Mouse (Mus musculus) stomach, embryonic 15.5 days (tissue): Measurements from ENCODE around the gene Sh3glb1. TPM values are rescaled to one million over a fixed set of nuclear protein-coding genes. Genes with fewer than 3 reads are reported as not detected.
"Not testable (repeated sequence)": the region's sequence is repeated elsewhere in the genome, so short reads cannot be mapped to it uniquely, and the experiment has no call there.

ENCODE experiments used
- ATAC-seq: fragments of 200-750 bp; cut with Nextera tagmentation; 2 replicates; pipeline ENCODE4 v1.8.0; 2017; ENCODE audit warnings: low read depth, moderate number of reproducible peaks, moderate TSS enrichment; ENCODE audit not compliant: insufficient read depth, low FRiP score
- H3K27ac ChIP-seq: fragments of 300-500 bp; sonication (generic); 2 replicates; pipeline ENCODE4 v1.5.1; 2015; ENCODE audit warnings: mild to moderate bottlenecking, inconsistent platforms
- H3K27me3 ChIP-seq: fragments of 300-500 bp; sonication (generic); replicated peaks from 2 replicates; pipeline ENCODE4 v1.6.1; 2015; ENCODE audit warnings: inconsistent platforms
- H3K36me3 ChIP-seq: fragments of 300-500 bp; sonication (generic); 2 replicates; pipeline ENCODE4 v1.6.1; 2015; ENCODE audit warnings: inconsistent platforms
- H3K4me1 ChIP-seq: fragments of 300-500 bp; sonication (generic); 2 replicates; pipeline ENCODE4 v1.6.1; 2015; ENCODE audit warnings: inconsistent platforms
- H3K4me2 ChIP-seq: fragments of 300-500 bp; sonication (generic); 2 replicates; pipeline ENCODE4 v1.6.1; 2015; ENCODE audit warnings: mild to moderate bottlenecking, inconsistent platforms
- H3K4me3 ChIP-seq: fragments of 300-500 bp; sonication (generic); replicated peaks from 2 replicates; pipeline ENCODE4 v1.5.1; 2015; ENCODE audit warnings: inconsistent platforms
- H3K9ac ChIP-seq: fragments of 300-500 bp; sonication (generic); 2 replicates; pipeline ENCODE4 v1.6.1; 2015; ENCODE audit warnings: inconsistent platforms
- H3K9me3 ChIP-seq: fragments of 300-500 bp; sonication (generic); 2 replicates; pipeline ENCODE4 v1.6.1; 2016; ENCODE audit warnings: inconsistent platforms
- WGBS: fragments of 180-500 bp; shearing (Covaris S2); methylation state at CpG from one replicate; pipeline ENCODE4 v1.1.7; 2015; 5-methylcytosine and 5-hydroxymethylcytosine counted together
- polyA plus RNA-seq: library from polyadenylated mRNA; unstranded; fragments of >200 nt; fragmentation: Nextera tagmentation; extraction: Ambion mirVana; gene quantifications from 2 replicates; pipeline ENCODE4 v1.2.1, GENCODE M21; 2015

Sh3glb1 gene
- 98.1 and 103 TPM in 2 replicates for polyA plus RNA-seq

DNA sequence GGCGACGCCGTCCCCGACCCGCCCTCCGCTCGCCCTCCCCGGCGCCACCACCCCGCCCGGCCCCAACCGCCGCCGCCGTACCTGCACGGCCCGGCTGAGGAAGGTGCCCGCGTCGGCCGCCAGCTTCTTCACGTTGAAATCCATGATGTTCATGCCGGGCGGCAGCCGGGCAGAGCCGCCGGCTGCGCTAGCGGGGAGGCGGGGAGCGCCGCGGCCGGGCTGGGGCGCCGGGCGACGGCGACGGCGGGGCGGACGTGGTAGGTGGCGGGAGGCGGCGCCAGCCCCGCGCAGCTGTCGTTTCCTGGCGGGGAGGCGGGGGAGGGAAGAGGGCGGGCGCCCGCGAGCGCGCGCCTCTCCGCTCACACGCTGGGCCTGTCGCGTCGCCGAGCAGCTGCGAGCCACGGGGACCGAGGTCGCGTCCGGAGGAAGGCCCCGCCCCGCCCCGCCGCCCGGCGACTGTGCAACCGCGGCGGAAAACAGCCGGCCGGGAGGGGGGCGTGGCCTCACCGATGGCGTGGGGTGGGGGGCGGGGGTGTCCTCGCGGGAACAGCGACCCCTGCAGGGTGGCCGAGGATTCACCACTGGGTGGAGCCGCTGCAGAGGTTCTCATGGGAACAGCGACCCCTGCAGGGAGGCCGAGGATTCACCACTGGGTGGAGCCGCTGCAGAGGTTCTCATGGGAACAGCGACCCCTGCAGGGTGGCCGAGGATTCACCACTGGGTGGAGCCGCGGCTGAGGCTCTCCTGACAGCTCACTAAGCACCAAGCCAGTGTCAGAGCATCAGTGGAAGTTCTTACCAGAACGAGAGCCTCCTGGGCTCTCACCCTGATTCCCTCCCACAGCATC, at the start of gene Sh3glb1:
TSS of gene Sh3glb1 (minus strand) at position 435 of the 847 bp plus-strand sequence.
- no peaks in the 10 kb centered on the region for H3K27me3 ChIP-seq
- H3K36me3 ChIP-seq: no peaks in the 10 kb centered on the region
- H3K4me3 ChIP-seq: peak within 1 kb of the TSS; percentile 92
- under 1% methylated on average over 62 of the region's 98 CpGs for WGBS
- peak within 1 kb of the TSS; percentile 60 for H3K9ac ChIP-seq
- H3K27ac ChIP-seq: peak within 1 kb of the TSS; percentile 100
- H3K4me2 ChIP-seq: peak within 1 kb of the TSS; percentile 79
- peaks cover 19% of the 10 kb centered on the region; the same call in 1 of the 2 replicates for H3K4me1 ChIP-seq
- H3K9me3 ChIP-seq: no peaks in the 10 kb centered on the region
- ATAC-seq: peak; percentile 94

GRCm38 (mm10) chr3:144765161-144765560, 45.0 kb upstream of the Sh3glb1 start:
- H3K4me3 ChIP-seq: no peak overlapping the region
- no peak overlapping the region for H3K27ac ChIP-seq
- WGBS: 82% methylated on average over 4 of the region's 4 CpGs
- no peak for ATAC-seq
- no peaks in the 10 kb centered on the region for H3K9me3 ChIP-seq
- H3K27me3 ChIP-seq: no peaks in the 10 kb centered on the region
- no peaks in the 10 kb centered on the region for H3K36me3 ChIP-seq
- no peak overlapping the region for H3K4me2 ChIP-seq
- H3K9ac ChIP-seq: no peak overlapping the region
- 0 out of 2 replicates have a peak, but pooled peaks cover 9% of the 10 kb centered on the region for H3K4me1 ChIP-seq

DNA sequence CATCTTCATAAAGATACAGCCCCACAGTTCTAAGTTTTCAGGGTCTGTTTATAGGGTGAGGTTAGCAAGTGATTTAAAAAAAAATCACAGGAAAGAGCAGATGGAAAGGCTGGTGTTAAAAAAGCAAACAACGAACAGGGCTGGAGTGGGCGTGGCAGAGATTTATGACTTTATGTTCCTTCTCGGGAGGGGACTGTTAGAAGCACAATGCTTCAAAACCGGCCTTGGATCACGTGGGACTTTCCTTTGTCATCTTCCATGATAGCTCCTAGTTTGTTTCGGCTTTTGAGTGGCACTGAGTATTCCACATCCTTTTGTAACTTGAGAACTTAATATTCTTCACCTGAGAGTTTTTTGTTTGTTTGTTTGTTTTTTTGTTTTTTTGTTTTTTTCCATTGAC, 41.3 kb upstream of the Sh3glb1 start:
- Histone ChIP-seq H3K27ac (peak overlapping the region; percentile 77), H3K9me3 (no peaks in the 10 kb centered on the region), H3K4me1 (0 out of 2 replicates have a peak, but pooled peaks cover 9% of the 10 kb centered on the region), H3K36me3 (no peaks in the 10 kb centered on the region), H3K4me2 (peak overlapping the region; percentile 36), H3K9ac (no peak overlapping the region), H3K27me3 (no peaks in the 10 kb centered on the region), H3K4me3 (no peak overlapping the region)
- WGBS: 22% methylated on average over 6 of the region's 6 CpGs
- ATAC-seq: no peak

DNA sequence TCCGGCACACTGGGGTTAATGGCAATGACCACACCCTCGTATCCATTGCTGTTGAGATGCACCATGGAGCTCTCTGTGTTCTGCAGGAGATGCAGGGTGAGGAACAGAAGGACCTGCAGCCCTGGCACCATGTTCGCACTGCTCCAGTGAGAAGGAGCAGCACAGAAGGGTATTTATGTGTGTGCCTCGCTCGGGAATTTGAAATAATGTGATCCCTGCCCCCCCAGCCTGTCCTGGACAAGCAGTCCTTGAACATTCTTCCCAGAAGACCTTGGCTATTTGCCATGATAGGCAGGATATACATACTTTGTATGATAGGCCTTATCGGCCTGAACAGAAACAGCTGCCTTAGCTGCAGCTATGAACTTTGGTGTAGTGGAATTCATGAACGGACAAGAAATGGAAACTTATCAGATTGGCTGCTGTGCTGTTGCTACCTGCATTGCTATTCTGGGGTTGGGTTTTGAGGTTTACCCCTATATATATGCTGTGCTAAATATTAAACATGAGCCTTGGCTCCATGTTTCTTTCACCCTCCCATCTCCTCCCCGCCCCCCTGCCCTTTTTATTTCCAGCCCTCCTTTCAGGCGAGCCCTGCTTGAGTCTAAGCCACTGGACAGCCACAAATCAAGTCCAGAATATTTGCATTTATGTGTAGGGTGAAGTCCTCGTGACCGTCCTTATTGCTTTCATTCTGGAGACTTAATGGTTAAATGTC, 40.6 kb upstream of the Sh3glb1 start, which contains the start of gene Clca3a1:
TSS of gene Clca3a1 (minus strand) at position 386 of the 718 bp plus-strand sequence.
- H3K27ac ChIP-seq: peak within 1 kb of the TSS; percentile 77
- 0 out of 2 replicates have a peak, but pooled peaks cover 9% of the 10 kb centered on the region for H3K4me1 ChIP-seq
- no peak within 1 kb of the TSS for H3K9ac ChIP-seq
- no peaks in the 10 kb centered on the region for H3K27me3 ChIP-seq
- peak within 1 kb of the TSS; percentile 5 for H3K4me3 ChIP-seq
- peak; percentile 82 for ATAC-seq
- H3K4me2 ChIP-seq: peak within 1 kb of the TSS; percentile 36
- H3K9me3 ChIP-seq: no peaks in the 10 kb centered on the region
- no peaks in the 10 kb centered on the region for H3K36me3 ChIP-seq
- 31% methylated on average over 11 of the region's 11 CpGs for WGBS

DNA sequence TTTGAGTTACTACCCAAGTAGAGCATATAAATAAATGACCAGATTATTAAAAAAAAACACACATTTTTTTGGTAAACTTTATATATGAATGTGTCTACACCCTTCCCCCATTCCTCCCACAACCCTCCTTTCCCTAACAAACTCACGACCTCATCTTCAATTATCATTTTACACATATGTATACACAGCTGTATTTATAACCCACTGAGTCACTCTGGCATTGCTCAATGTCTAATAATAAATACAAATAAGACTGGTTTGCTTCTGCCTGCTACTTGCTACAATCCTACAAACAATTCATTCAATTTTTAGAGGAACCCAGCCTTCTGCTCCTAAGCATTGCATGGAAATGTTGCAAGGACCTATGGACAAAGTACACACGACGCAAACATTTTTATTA, 39.6 kb upstream of the Sh3glb1 start:
- H3K9ac ChIP-seq: no peak overlapping the region
- H3K36me3 ChIP-seq: no peaks in the 10 kb centered on the region
- WGBS: 57% methylated on average over 3 of the region's 3 CpGs
- 0 out of 2 replicates have a peak, but pooled peaks cover 9% of the 10 kb centered on the region for H3K4me1 ChIP-seq
- H3K27me3 ChIP-seq: no peaks in the 10 kb centered on the region
- ATAC-seq: no peak
- peak overlapping the region; percentile 5 for H3K4me3 ChIP-seq
- H3K4me2 ChIP-seq: no peak overlapping the region
- H3K27ac ChIP-seq: no peak overlapping the region
- H3K9me3 ChIP-seq: no peaks in the 10 kb centered on the region

GRCm38 (mm10) chr3:144756103-144756502, 36.0 kb upstream of the Sh3glb1 start:
- not testable (repeated sequence) for H3K9ac ChIP-seq

DNA sequence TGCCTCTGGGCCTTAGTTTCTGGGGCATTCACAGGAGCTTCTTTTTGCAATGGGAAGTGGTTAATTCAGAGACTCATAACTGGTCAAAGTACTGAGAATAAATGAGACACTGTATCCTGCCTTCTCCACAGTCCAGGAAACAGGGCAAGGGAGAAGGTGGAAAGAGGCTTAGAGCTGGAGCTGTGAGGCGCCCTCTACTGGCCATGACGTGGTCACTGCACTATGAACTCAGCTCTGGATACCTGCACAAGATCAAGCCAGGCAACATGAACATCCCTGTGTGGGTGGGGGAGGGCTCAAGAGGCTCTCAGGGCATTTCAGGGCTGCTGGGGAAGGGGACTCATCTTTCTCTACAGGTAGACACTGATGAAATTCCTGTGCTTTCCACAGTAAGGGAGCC, 33.0 kb upstream of the Sh3glb1 start:
- Histone ChIP-seq H3K4me3 (no peak overlapping the region), H3K9ac (no peak overlapping the region), H3K4me2 (no peak overlapping the region), H3K27ac (no peak overlapping the region), H3K4me1 (no peaks in the 10 kb centered on the region), H3K27me3 (no peaks in the 10 kb centered on the region), H3K9me3 (no peaks in the 10 kb centered on the region), H3K36me3 (no peaks in the 10 kb centered on the region)
- no peak for ATAC-seq
- WGBS: 11% methylated on average over 2 of the region's 2 CpGs

More at GRCm38 (mm10) chr3:144756103-144756502, 36.0 kb upstream of the Sh3glb1 start:
- not testable (repeated sequence) for H3K9me3 ChIP-seq, H3K4me1 ChIP-seq, H3K36me3 ChIP-seq, H3K4me2 ChIP-seq, ATAC-seq, H3K4me3 ChIP-seq, H3K27me3 ChIP-seq, H3K27ac ChIP-seq
- 85% methylated on average over 8 of the region's 8 CpGs for WGBS

GRCm38 (mm10) chr3:144749062-144749963, 29.2 kb upstream of the Sh3glb1 start:
- not testable (repeated sequence) for ATAC-seq

DNA sequence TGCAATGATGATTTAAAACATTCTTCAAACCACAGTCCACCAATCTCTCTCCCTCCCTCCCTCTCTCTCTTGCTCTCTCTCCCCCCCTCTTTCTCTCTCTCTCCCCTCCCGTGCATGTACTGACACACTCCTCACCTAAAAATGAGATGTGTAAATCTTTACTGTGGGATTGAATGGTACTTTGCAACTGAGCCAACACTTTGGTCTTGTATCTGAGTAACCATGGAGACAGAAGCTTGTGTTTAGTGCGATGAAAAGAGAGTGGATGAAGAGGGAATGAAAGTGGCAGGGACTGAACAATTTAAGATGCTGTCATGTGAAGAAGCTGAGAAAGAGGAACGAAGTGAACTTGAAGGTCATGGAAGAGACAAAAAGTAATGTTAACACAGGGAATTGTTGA, 27.6 kb upstream of the Sh3glb1 start:
- ATAC-seq, H3K9ac ChIP-seq, H3K27ac ChIP-seq, H3K27me3 ChIP-seq, H3K4me3 ChIP-seq, H3K4me1 ChIP-seq, H3K9me3 ChIP-seq, H3K36me3 ChIP-seq, H3K4me2 ChIP-seq: not testable (repeated sequence)
- WGBS: 45% methylated on average over 3 of the region's 3 CpGs

More at GRCm38 (mm10) chr3:144749062-144749963, 29.2 kb upstream of the Sh3glb1 start:
- not testable (repeated sequence) for H3K4me2 ChIP-seq, H3K27me3 ChIP-seq, H3K27ac ChIP-seq, H3K36me3 ChIP-seq, H3K4me1 ChIP-seq, H3K9me3 ChIP-seq, H3K4me3 ChIP-seq, H3K9ac ChIP-seq
- 69% methylated on average over 19 of the region's 21 CpGs for WGBS

DNA sequence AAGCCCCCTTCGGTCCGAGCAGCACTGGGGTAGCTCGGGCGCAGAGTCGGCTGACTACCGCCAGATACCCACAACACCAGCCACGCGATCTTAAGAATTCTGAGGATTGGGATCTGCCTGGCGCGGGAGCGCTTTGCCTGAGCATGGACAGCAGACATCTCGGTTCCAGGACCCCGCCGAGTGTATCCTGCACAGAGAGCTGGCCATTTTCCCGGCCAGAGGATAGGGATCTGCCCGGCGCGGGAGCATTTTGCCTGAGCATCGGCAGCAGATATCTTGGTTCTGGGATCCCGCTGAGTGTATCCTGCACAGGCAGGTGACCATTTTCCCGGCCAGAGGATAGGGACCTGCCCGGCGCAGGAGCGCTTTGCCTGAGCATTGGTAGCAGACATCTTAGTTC, 18.3 kb upstream of the Sh3glb1 start:
- H3K27me3 ChIP-seq, H3K9ac ChIP-seq, H3K9me3 ChIP-seq, H3K27ac ChIP-seq, H3K36me3 ChIP-seq, H3K4me1 ChIP-seq, H3K4me3 ChIP-seq, ATAC-seq, H3K4me2 ChIP-seq: not testable (repeated sequence)
- WGBS: 72% methylated on average over 24 of the region's 24 CpGs

- no peak overlapping the region for H3K4me3 ChIP-seq
- no peaks in the 10 kb centered on the region for H3K27me3 ChIP-seq
- no peaks in the 10 kb centered on the region for H3K36me3 ChIP-seq
- ATAC-seq: no peak
- H3K9ac ChIP-seq: no peak overlapping the region
- H3K4me2 ChIP-seq: no peak overlapping the region
- no peaks in the 10 kb centered on the region for H3K9me3 ChIP-seq
- no peaks in the 10 kb centered on the region for H3K4me1 ChIP-seq
- H3K27ac ChIP-seq: no peak overlapping the region
- 26% methylated on average over 9 of the region's 9 CpGs for WGBS
Observed at GRCm38 (mm10) chr3:144736831-144737230, 16.7 kb upstream of the Sh3glb1 start.
